Mouse (Mus musculus): Measurements from ENCODE around the gene Rps15a.

DNA sequence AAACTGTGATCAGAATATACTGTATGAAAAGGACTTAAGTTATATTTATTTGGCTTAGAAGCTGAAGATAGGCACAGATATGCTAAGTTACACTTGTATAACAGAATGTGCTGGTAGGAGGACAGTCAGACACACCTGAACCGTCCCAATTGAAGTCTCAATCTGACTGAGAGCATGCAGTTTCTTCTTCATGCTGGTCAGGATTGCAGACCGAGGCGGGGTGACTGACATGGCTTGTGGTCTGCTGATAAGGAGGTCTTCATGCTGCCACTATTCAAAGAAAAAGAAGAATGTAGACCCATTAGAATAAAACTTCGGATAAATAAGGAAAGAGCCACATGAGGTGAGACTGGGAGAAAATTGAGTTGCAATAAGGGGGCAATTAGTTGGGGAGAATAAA is 27.1 kb upstream of the Rps15a start:
- no peak for TF ChIP-seq CTCF (IDR thresholded peaks at IDR 0.05; ENCODE audit: borderline replicate concordance, control insufficient read depth, extremely low read depth, insufficient read depth, low read length, poor library complexity)
- TF ChIP-seq POLR2A (IDR thresholded peaks at IDR 0.05; ENCODE audit: control insufficient read depth, extremely low read depth, insufficient read depth, low read length, poor library complexity) = no peak
